Mouse (Mus musculus) mouse trophoblast stem cell (cell line): ENCODE measurements around the gene 2410004B18Rik.
"Not testable (repeated sequence)": the region's sequence is repeated elsewhere in the genome, so short reads cannot be mapped to it uniquely, and the experiment has no call there.

ENCODE experiments used
- in situ Hi-C, 2 experiments: fragments of 300-500 bp; cut with MseI, MboI; formaldehyde crosslinking; loops; 2 replicates in 1 of 2; 3 replicates in 1 of 2; pipeline ENCODE4 v1.15.1; 2025

Gene 2410004B18Rik

DNA sequence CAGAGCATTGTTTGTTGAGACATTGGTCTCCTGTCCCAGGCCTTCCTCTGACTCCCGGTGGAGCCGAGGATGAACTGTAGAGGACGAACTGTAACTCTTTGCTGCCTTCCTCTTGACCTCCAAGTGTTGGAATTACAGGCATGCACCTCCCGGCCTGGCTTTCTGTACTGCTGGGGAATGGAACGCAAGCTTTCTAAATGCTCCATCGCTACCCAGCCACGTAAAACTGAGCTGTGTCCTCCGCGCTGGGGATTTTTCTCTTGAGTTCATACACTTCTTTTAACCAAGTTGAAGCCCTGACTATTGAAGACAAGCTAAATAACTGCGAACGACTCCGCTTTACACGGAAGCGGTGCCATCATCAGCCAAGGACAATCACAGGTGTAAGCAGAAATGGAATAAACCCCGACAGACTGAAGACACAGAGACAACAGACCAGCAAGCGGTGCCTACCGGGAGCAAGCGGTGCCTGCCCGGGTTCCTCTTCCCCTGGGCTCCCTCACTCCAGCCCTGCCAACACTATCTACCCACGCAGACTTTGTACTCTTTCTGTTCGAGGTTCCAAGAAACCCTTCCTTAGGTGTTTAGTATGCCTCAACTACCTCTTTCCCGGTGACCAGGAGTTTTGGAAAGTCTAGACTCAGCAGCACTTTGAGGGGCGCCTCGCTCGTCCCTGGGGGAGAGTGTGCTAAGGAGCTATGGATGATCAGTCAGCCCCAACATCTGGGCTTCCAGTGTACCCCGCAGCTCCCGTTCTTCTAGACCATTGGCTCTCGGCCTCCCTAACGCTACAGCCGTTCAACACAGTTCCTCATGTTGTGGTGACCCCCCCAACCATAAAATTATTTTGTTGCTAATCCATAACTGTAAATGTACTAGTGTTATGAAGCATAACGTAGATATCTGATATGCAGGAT lies 25.5 kb downstream of the 2410004B18Rik start:
- in situ Hi-C loops, result no loop called here

DNA sequence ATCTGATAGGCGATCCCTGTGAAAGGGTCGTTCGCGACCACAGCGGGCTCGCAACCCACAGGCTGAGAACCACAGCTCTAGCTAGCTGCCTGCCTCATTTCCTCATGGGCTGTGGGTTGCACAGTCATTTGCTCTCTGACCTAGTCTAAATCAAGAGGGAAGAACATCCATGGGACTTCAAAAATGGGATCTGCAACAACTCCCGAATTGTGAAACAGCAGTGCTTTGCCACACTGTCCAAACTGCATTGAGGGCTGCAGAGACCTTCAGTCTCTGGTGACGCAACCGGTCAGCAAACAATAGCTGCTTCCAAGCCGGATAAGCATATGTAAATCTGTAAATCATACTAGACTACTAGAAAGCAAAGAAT lies 26.2 kb downstream of the 2410004B18Rik start:
- in situ Hi-C loops, result no loop called here

DNA sequence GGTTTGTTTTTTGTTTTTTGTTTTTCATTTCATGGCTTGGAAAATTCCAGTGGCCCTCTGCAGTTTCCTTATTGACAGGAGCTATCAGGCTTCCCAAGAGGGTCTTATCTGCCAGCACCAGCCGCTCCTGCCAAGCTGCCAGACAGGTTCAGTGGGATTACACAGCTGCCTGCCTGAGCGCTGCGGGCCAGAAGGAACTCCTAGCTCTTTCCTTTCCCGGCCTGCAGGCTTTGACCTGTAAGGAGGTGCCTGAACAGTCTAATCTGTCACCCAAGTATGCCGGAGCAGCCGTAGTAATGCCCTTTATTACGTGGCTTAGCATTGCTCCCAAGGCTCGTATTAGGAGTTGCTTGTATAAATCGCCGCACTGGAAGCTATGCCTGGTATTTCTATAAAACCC lies 26.7 kb downstream of the 2410004B18Rik start:
- in situ Hi-C loops, result no loop called here

DNA sequence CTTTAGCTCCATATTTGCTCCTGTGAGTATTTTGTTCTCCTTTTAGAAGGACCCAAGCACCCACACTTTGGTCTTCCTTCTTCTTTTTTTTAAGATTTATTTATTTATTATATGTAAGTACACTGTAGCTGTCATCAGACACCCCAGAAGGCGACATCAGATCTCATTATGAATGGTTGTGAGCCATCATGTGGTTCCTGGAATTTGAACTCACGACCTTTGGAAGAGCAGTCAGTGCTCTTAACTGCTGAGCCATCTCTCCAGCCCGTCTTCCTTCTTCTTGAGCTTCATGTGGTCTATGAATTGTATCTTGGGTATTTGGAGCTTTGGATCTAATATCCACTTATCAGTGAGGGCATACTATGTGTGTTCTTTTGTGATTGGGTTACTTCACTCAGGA lies 27.8 kb downstream of the 2410004B18Rik start:
- in situ Hi-C loops, result not testable (repeated sequence)

DNA sequence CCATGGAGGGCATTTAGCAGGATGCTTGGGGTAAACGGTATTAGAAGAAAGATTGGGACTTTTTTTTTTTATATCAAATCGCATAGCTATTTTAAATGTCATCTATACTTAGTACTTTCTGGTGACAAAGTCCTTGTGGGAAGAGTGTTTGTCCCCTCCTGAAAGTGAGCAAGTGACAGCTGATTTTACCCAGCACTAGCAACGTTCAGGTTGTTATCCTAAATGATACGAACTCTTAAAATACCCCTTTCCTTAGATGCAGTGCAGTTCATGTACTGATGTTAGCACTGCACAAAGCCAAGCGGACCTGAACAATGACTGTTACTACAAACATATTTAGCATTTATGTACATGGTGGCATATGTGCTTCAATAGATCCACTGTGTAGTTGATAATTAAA lies 29.0 kb downstream of the 2410004B18Rik start:
- in situ Hi-C loops, result no loop called here

DNA sequence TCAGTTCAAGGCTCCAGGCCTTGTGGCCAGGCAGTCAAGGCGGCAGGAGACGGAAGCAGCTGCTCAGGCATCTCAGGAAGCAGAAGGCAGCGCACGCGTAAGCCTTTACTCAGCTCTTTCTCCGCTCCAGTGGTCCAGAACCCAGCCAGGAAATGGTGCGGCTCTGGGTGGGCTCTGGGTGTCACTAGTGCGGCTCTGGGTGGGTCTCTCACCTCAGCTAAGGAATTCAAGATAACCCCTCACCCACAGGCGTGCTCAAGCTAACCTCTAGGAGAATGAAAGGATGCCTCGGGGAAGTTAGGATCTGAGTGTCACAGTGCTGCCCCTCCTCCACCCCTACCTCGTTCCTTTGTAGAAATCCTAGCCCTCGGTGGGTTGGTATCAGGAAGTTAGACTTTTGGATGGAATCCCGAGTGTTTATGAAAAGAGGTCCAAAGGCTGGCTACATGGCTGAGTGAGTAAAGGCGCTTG lies 31.3 kb downstream of the 2410004B18Rik start:
- in situ Hi-C loops, result no loop called here

DNA sequence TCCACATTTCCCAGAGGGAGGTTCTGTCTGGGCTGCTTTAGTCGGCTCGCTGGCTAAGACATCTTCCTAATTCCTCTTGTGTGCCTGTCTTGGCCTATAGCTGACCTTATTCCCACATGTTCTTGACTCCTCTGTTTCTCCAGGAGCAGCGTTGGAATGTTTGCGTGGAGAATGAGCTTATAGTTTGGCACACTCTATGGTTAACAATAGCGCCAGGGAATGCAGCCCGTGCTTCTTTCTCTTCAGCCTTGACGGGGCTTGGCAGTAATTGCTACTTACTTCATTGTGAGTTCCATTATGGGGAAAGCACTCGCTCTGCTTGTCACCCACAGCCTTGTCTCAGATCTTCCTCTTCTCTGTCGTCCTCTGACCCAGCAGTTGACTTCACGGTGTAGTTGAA lies 33.7 kb downstream of the 2410004B18Rik start:
- in situ Hi-C loops, result no loop called here

DNA sequence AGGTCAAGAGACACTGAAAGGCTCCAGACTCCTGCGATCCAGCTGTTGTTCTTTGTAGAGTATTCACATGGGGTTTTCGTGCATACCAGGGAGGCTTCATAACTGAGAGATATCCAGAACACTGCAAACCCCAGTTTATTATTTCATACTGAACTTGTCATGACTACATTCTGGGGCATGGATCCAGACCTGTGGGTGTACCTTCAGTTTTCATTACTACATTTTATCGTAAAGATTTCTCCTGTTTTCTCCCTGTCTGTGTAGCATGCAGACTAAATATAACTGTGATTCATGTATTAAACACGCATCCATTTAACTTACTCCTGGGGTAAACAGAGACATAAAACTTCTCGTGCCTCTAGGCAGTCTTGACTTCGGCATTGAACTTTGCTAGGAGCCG lies 37.2 kb downstream of the 2410004B18Rik start:
- in situ Hi-C loops, result no loop called here

DNA sequence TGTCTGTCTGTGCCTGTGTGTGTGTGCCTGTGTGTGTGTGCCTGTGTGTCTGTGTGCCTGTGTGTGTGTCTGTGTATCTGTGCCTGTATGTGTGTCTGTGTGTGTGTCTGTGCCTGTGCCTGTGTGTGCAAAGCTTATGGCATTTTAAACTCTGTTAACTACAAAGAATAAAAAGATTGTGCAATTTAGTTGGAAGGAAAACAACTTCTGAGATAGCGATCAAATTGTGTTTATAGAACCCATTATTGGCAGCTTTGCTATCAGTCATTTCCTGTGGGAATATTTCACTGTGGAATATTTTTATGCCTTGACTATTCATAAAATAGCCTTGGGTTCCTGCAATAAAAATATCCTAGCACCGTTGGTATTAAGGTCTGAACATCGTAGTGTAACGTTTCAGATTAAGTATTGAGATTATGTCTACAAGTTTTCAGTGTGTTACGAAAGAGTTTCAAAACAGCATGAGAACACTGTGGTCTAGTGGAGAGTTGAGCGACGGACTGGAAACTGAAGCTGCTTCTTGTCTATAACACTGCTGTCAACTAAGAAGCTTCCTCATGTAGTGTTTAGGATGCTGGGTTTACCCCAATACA lies 47.6 kb downstream of the 2410004B18Rik start:
- in situ Hi-C loops, result no loop called here

DNA sequence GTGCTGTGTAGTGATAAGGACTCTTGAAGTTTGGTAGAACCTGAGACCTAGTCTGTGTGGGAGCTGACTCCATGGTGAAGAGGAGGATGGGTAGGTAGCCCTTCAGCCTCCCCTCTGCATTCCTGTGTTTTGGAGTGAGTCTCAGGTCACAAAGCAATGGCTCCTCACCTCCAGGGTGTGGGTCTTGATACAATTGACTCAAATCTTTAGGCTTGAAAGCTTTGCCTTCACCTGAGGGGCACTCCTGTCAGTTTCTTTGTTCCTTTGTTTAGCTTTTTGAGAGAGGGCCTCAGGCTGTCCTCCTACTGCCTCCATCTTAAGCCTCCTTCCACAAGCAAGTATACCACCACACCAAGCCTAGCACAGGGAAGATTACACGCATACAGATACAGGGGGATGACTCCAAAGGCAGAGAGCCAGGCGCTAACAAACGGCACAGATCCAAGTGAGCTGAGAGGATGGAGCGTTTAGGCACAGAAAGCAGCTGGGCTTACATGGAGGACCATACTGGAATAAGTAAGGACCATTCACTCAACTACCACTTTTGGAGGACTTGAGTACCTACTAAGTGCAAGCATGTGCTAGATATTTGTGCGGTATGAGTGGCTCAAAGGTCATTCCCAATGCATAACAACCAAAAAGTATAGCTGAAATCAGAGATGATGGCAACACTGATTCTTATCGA lies 48.6 kb downstream of the 2410004B18Rik start:
- in situ Hi-C loops, result no loop called here

DNA sequence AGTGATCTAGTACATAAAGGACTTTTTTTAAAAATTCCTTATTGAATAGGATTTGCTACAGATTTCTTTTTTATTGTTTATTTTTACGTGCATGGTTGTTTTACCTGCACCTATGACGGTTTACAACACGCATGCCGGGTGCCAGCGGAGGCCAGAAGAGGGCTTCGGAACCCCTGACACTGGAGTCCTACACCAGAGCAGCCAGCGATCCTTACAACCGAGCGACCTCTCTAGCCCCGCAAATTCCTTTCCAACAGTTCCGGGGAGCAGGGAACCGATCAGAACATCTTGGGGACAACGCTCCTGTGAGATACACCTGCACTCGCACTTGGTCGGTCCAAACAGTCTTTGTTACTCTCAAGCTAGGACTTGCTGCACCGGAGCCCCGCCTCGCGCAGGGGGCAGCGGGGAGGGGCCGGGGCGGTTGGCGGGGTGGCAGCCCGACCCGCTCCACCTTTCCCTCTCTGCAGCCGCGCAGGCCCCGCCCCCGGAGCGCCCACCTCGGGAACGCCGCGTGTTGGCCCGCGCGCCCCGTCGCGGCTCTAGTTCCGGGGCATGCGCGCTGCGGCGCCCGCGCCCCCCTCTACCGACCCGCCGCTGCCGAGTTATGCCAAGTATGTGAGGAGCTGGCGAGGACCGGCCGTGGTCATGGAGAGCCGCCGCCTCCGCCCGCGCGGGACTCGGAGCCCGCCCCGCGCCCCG lies 49.6 kb downstream of the 2410004B18Rik start, which contains the start of gene Syde2:
Syde2 (plus strand) TSS at position 603 of the 702 bp plus-strand sequence.
- in situ Hi-C loops, result no loop called here

DNA sequence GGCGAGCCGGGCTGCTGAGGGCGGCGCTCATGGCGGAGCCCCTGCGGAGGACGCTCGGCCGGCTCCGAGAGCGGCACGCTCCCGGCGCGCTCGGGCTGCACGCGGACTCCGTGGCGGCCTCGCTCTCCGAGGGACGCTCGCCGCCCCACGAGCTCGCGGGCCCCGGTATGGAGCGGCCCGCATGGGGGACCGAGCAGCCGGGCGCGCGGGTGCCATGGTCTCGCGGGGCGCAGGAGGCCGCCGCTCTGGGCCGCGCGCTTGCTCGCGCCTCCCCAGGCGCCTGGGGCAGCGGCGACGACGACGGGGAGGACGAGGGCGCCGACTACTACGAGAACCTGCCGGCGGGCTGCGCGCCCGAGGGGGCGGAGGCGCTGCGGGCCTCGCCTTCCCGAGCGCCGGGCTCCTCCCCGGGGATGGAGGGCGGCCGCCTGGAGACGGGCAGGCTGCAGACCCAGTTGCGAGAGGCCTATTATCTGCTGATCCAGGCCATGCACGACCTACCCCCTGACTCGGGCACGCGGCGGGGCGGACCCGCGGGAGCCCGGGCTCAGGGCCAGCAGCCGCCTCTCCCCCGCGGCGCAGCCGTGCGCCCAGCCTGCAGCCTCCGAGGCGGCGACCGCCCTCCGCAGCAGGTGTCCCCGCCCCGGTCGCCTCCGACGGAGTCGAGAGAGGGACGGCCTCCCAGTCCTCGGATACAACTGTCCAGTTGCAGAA lies 50.3 kb downstream of the 2410004B18Rik start:
- in situ Hi-C loops, result no loop called here

DNA sequence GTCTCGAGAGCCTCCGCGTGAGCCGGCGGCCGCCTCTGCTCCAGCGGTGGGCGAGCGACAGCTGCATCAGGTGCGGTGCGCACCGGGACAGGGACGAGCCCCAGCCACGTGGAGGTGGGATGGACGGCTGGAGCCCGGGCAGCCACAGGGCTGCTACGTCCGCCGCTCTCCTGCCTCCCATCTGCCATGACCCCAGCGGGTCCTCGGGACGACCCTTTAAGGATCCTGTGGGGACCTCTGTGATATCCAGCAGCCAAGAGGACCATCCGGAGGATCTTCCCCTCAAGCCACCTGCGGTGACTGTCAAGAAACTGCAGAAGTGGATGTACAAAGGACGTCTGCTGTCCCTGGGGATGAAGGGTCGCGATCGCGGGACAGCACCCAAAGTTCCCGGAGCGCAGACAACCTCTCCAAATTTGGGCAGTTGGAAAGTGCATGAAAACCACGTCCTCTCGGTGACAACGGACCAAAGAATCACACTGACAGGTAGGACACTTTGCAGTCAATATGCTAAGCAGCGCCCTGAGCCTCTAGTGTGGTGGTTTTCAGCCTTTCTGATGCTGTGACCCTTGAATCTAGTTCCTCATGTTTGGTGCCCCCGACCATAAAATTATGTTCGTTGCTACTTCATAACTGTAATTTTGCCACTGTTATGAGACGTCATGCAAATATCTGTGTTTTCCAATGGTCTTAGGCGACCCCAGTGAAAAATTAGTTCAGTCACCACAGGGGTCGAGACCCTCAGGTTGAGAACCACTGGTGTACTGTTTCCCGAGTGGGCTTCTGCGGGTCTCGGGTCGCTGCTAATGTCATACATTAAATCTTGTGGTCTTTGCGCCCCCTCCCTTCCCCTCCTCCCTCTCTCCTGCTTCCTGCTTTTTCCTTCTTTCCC lies 51.1 kb downstream of the 2410004B18Rik start:
- in situ Hi-C loops, result no loop called here

DNA sequence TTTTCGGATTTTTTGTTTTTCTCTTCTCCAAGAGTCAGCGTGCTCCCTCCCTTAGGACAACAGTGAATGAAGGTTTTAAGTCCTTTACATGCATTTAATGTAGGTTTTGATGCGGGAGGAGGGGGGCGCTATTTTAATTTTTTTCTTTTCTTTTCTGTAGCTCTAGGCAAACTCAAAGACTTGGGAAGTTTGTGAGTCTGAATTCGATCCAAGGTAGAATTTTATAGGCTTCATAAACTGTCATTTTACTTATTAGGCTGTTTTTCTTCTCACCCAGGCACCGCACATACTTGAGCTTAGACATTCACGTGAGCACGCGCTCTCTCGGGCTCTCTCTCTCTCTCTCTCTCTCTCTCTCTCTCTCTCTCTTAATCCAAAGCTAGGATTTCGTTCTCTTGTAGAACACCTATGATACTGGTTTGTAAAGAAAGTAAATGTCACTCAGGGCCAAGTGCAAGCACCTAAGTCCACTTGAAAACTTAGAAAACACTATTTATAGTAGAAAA lies 51.8 kb downstream of the 2410004B18Rik start:
- in situ Hi-C loops, result no loop called here

DNA sequence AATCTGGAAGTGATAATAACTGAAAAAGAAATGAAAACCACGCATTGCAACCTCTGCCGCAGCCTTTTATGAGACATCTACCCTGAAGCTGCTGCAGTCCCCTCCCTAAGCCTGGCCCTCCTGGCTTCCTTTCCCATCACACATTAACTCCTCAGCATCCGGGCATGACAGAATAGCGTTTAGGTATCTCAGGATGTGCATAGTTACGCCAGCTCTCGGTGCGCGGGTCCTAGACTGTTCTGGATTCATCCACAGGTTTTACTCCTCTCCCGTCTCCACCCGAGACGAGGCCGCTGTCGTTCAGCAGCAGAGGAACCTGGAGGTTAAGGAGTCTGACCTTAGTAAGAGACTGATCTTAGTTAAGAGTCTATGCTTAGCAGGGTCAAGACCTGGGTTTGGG lies 53.3 kb downstream of the 2410004B18Rik start:
- in situ Hi-C loops, result no loop called here

DNA sequence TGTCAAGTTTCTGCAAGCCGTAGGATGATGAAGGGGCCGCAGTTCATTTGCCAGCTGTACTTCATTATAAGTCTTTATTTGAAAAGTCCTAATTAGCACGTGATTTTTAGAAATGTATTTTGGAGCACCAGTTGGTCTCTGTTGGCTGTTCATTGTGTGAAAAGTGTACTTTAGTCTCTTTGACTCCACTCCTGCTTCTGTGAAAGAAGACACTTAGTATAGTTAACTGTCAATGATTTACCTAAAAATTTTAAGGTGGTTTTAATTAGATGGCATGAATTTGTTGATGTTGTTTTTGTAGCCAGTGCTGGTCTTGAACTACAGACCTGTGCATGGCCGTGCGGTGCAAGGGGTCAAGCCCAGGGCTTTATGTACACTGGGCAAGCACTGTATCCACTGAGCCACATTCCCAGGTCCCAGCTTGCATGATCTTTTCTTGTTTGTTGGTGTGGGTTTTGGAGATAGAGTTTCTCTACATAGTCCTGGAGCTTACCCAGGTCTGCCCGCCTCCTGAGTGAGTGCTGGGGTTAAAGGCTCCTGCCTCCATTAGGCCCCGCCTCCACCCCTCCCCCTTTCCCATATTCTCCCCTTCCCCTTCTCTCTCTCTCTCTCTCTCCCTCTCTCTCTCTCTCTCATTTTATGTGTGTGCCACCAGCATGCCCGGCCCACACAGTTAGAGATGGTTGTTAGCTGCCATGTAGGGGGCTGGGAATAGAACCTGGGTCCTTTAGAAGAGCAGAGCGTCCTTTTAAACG lies 54.3 kb downstream of the 2410004B18Rik start:
- in situ Hi-C loops, result no loop called here

DNA sequence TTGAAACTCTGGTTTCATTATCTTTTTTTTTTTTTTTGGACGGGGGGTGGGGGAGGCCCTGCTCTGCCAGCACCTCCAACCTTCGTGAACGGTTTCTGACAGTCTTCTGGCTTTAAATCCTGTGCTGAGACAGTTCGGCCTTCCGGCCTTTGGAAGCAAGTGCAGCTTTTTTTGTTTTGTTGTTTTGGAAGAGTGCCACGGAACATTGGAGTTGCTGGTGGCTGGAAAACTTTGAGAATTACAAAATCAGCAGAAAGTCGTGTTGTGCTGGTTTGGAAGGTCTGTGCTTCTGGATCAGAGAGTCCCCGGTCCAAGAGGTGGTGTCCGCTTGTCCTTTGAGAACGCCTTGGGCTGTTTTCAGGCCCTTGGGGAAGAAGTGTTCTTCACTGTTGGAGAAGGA lies 55.0 kb downstream of the 2410004B18Rik start:
- in situ Hi-C loops, result no loop called here

DNA sequence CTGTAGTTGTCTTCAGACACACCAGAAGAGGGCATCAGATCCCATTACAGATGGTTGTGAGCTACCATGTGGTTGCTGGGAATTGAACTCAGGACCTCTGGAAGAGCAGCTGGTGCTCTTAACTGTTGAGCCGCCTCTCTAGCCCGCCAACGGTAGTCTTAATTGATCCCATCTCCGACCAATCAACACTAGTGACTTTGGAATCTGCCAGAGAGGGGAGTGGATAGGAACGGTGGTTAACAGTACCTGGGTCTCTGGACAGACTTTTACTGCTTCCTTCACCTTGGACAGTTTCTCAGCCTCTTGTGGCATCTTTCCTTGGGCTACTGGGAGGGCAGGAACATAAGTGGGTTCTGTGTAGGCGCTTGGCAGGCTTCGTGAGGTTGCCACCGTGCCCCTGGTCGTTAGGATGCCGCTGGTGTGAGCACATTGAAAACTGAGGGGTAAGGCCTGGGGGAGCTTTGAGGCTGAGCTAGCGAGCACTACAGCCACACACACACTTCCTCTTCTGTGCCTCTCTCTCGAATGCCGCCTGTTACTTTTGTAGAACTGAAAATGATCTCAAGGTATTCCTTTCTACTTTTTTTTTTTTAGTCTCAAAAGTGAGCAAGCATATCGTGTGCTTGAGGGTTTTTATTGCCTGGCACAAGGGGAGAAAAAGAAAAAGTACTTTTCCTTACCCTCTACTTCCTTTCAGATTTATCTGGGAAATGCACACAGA lies 55.8 kb downstream of the 2410004B18Rik start:
- in situ Hi-C loops, result no loop called here
